Mouse (Mus musculus) heart, adult 8-10 months (tissue): ENCODE measurements at regions not wholly inside any gene's neighbourhood (a gene's known extent, or its start where the extent isn't known, plus 50 kb on each side); places are given as distances from the start of the nearest gene placed in this dataset.
A peak's percentile ranks its signal among the peaks of the same experiment; 100 is the strongest.

Source experiments
- DNase-seq: peaks from one replicate; pipeline ENCODE4 v3.0.0; 2022; ENCODE audit warnings: low spot score

- DNase-seq = peak; percentile 43
Measured at GRCm38 (mm10) chrX:6261469-6261868, 59.1 kb downstream of the Bmp15 start.

GRCm38 (mm10) chrX:6258523-6258922 lies 62.0 kb downstream of the Bmp15 start:
- DNase-seq = peak; percentile 21

- peak; percentile 3 for DNase-seq
Measured at GRCm38 (mm10) chrX:6254058-6254457, 66.5 kb downstream of the Bmp15 start.

DNA sequence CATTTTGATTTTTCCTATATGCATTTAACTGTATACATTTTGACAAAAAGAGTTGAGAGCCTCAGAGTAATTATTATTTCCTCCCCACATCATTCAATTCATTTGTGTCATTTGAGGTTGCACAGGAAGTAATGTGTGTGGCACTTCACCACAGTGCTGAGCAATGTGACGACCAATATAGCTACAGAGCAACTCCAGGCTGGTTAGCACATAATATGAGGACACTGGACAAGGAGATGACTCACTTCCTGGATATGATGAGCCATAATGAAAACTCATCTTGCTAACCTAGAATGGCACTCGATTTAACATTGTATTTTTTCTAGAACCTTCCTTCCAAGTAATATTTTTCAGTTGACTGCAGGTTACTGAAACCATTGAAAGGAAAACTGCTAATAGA lies 67.6 kb downstream of the Bmp15 start:
- DNase-seq = no peak
